Mouse (Mus musculus) cerebellum, postnatal 36 days (tissue): ENCODE data around the gene Atg14.
A peak's percentile ranks its signal among the peaks of the same experiment; 100 is the strongest.
"Not testable (repeated sequence)": the region's sequence is repeated elsewhere in the genome, so short reads cannot be mapped to it uniquely, and the experiment has no call there.

ENCODE experiments used
- DNase-seq, 2 experiments: peaks; one replicate each; pipeline ENCODE4 v3.0.0; 2021 to 2022; ENCODE audit warnings: mixed read lengths in 2 of 2

Gene Atg14

DNA sequence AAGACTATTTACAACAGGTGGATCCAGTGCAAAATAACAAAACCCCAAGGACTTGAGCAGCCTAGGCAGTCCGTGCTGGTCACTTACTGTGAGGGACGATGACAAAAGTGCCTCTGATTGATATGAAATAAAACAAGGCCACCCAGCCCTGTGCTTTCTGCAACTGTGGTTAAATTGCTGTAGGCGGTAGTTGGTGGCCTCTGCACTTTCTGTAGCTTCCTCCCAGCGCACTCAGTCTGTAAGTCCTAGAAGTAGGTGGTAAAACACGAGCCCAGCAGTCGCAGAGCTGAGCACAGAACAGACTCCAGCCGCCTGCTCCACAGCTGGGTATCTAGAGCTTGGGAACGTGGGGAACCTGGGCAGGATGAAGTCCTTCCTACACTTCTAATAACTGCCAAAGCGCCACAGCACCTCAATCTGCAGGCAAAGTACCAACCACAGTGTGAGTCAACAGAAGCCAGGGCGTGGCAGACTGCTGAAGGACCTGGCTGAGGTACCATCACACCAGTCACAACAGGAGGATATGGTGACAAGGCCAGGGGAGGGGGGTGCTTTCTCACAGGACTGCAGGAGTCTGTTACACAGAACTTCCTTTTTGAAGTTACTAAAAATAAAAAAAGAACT is 29.0 kb downstream of the Atg14 start:
- DNase-seq: no peak

DNA sequence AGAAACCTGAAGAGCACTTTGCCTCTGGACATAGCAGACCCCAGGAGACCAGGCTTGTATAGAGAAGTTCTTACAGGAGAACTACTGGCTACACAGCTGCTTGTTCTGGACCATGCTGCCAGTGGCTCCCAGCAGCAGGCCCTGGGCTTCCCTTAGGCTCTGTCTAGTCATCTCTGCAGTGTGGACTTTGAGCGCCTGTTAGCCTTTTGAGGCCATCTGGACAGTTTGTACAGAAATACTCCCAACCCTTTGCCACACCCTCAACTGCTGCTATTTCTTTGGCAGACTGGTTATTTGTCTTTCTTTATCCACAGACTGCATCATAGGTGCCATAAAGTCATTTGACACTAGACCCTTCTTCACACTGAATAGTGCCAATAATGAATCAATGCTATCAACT is 35.4 kb downstream of the Atg14 start:
- DNase-seq: no peak

- DNase-seq: no peak
These were observed 36.3 kb downstream of the Atg14 start for GRCm38 (mm10) chr14:47534176-47534525.

DNA sequence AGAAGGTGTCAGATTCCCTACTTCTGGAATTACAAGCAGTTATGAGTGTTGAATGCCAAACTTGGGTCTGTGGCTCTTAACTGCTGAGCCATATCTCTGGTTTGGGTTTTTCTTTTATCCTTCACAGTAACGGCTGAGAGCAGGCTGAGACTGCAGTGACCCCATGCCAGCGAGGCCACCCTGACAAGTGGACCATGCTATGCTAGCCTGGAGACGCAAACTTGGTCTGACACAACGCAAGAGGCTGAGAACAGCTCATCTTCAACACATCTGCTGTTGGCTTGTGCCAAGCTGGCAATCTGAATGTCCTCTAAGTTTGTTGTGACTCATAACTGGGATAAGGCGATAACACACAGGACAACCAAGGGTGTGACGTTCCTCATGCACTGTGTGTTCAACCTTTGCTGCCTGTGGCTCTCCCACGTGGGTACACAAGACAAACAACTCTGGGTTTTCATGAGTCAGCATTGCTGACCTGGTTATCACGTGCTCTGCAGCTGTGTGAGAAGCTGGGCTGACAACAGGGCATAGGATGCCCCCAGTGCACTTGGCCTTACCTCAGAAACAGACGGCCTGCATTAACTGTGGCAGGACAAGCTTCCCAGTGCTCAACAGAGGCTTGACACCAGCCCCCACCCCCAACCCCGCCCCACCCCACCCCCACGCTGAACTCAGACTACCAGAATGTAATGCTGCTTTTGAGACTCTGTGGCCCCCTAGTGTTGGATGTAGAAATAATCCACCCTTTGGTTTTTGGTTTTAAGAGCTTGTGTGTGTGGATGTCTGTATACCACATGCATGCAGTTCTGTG is 36.9 kb downstream of the Atg14 start:
- peak in 1 of 2 experiments; percentile 20 for DNase-seq

- DNase-seq: no peak
These were observed 38.0 kb downstream of the Atg14 start for GRCm38 (mm10) chr14:47532496-47532895.

GRCm38 (mm10) chr14:47529592-47529991 is 40.9 kb downstream of the Atg14 start:
- not testable (repeated sequence) for DNase-seq

- peak; percentile 54 to 67 for DNase-seq
These were observed 41.4 kb downstream of the Atg14 start for GRCm38 (mm10) chr14:47529019-47529418.

DNA sequence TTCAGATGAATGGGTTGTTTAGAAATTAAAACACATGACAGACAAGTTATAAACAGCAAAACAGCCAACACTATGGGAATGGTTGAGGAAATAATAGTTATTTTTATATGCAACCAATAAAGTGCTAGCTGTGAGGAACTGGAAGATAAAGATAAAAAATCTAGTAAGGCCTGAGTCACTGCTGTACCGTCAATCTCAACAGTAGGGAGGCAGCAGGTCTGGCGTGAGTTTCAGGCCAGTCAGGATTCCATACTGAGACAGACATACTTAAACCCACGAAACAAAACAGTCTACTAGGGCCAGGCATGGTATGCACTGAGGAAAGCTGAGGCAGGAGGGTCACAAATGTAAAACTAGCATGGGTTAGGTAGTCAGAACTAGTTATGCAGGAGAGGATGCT is 42.2 kb downstream of the Atg14 start:
- no peak for DNase-seq

GRCm38 (mm10) chr14:47527833-47528232 is 42.6 kb downstream of the Atg14 start:
- no peak for DNase-seq

DNA sequence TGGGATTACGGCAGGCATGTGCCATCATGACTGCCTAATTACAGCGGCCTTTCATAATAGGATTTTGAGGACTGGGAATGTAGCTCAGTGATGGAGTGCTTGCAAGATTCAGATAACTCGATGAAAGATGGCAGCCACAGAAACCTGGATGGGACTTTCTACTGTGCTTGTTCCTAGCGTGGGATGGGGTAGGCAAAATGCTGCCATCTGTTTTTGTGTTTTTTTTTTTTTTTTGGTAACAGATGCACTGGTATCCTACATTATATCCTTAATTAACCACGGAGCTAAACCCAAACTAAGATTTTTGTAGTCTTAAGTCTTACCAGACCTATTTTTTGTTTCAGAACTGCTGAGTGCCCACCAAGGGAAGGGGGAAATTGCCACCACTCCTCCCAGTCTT is 44.6 kb downstream of the Atg14 start:
- no peak for DNase-seq

GRCm38 (mm10) chr14:47525374-47525773 is 45.1 kb downstream of the Atg14 start:
- no peak for DNase-seq

GRCm38 (mm10) chr14:47522301-47522700 is 48.1 kb downstream of the Atg14 start:
- no peak for DNase-seq

DNA sequence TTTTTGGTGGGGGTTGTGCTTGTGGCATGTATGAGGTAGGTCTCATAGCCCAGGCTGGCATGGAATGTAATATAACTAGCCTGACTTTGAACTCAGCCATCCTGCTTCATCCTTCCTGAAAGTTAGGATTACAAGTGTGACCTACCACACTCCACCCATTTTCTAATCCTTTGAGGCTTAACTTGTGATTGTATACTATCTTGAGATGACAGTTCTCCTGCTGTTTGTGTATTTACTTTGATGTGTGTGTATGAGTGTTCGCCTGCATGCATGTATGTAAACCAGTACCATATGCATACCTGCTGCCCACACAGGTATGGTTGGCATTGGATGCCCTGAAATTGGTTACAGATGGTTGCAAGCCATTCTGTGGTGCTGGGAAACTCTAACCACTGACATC is 48.8 kb downstream of the Atg14 start:
- DNase-seq: no peak

- DNase-seq: no peak
These were observed 49.5 kb downstream of the Atg14 start for GRCm38 (mm10) chr14:47520751-47521449.

- no peak for DNase-seq
These were observed 51.8 kb downstream of the Atg14 start for GRCm38 (mm10) chr14:47518619-47519018.

DNA sequence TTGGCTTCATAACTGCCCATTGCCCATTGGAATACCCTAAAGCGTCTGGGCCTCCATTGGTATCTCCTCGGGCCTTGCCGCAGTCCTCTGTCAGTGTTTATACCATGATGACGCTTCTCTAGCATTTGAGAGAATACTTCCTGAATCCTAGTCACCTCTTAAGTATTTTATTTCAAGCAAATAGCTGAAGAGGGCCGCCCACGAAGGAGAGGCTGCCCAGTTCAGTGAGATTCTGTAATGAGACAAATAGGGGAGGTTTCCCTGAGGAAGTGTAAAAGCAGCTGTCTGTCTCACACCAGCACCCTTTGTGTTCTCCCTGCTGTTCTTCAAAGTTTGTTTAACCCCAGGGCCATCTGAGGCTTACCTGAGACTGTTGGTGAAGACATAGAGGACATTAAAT is 53.7 kb downstream of the Atg14 start:
- DNase-seq: no peak

- no peak for DNase-seq
These were observed 54.8 kb downstream of the Atg14 start for GRCm38 (mm10) chr14:47515636-47516035.

DNA sequence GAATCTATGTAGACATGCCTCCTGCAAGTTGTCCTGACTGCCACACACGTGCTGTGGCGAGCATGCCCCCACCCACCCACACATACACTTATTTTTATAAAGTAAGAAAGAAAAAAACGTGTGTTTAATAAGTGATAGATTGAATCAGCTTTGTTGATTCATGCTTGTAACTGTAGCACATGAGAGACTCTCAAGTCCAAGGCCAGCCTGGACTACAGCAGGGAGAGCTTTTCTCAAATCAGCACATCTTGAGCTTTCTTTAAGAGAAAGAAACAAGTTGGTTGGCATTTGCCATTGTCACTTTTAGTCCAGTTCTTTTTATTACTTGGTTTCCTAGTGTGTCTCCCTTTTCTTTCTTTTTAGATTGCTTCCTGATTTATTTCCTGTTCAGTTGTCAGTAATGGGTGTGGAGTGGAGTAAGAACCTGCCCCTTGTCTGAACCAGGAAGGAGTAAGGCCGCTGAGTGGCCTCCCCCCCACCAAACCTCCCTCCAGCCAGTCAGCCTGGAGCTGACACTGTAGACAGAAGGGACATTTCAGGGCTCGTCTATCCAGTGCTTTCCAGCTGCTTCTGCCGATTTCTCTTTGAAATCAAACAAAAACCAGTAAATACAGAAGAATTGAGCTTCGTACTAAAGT is 55.5 kb downstream of the Atg14 start:
- DNase-seq: no peak

GRCm38 (mm10) chr14:47513606-47514005 is 56.8 kb downstream of the Atg14 start:
- no peak for DNase-seq

GRCm38 (mm10) chr14:47510244-47510643 is 60.2 kb downstream of the Atg14 start:
- DNase-seq: no peak

- DNase-seq: no peak
These were observed 62.4 kb downstream of the Atg14 start for GRCm38 (mm10) chr14:47508035-47508434.

GRCm38 (mm10) chr14:47506676-47507075 is 63.8 kb downstream of the Atg14 start:
- DNase-seq: no peak

DNA sequence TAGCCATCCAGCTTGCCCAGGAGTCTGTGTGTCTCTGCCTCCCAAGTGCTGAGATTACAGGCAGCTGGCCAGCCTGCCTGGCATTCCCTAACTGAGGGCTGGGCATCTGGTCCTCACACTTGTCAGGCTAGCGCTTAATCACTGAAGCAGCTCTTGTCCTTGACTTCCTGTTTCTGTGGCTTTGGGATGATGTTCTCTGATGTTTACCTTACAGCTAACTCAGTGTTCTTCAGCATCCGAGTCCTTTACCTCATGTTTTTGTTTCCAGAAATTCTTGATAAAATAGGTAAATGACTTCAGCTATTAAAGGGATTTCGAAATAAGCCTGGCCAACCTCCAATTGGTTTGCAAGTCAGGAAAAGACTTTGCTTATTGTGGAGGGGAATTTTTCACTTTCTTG is 66.4 kb downstream of the Atg14 start:
- no peak for DNase-seq
